Comparison of ENCODE assay signal across 8 mouse cellular contexts in genomic region chr15:91572421-91573069, GRCm38 (mm10). TPM values are rescaled to one million over a fixed set of nuclear protein-coding genes. Genes with fewer than 3 reads are reported as not detected.
DNase-seq lines count a peak whose midpoint lies in the region; ATAC-seq and TF ChIP-seq lines count a peak whose summit lies in the region.

No protein-coding gene starts in this region.

- no peaks in the 10 kb centered on the region for H3K4me1 ChIP-seq in intestine, postnatal 0 days (replicated peaks; ENCODE audit: control insufficient read depth, insufficient read depth, low read length)

- peak overlapping the region; percentile 99 for H3K4me2 ChIP-seq in intestine, postnatal 0 days (replicated peaks; ENCODE audit: low read depth)

- H3K27me3 ChIP-seq in intestine, postnatal 0 days (replicated peaks; ENCODE audit: control insufficient read depth, insufficient read depth, low read length) = no peaks in the 10 kb centered on the region

- DNase-seq in right cerebral cortex, postnatal 4 days = peak; percentile 51
- no peak for DNase-seq in right cerebral cortex, adult 18-20 months
- peak; percentile 62 to 70 for DNase-seq in cerebellum, postnatal 14 days
- DNase-seq in heart, adult 11 months = peak; percentile 89
- DNase-seq in lung, postnatal 14 days = peak; percentile 40
- peak; percentile 14 to 35 for DNase-seq in spleen, postnatal 10 days (ENCODE audit: low spot score in 2 of 2)
- no peak for DNase-seq in layer of hippocampus, adult 9-11 months

- H3K27ac ChIP-seq in intestine, postnatal 0 days (ENCODE audit: low read depth, low read length) = peak overlapping the region; percentile 63; the same call in 1 of the 2 replicates

- H3K9me3 ChIP-seq in intestine, postnatal 0 days (ENCODE audit: control insufficient read depth) = no peaks in the 10 kb centered on the region

- peak overlapping the region; percentile 62 for H3K9ac ChIP-seq in intestine, postnatal 0 days (ENCODE audit: low read depth, low read length)

- no peaks in the 10 kb centered on the region for H3K36me3 ChIP-seq in intestine, postnatal 0 days (ENCODE audit: control insufficient read depth, insufficient read depth)

- no peak for TF ChIP-seq CTCF in intestine, postnatal 0 days (IDR thresholded peaks at IDR 0.05; ENCODE audit: low read depth)

- WGBS in intestine, postnatal 0 days = under 1% methylated on average over 77 of the region's 91 CpGs

- H3K4me3 ChIP-seq in intestine, postnatal 0 days (ENCODE audit: low read depth, low read length) = peak overlapping the region; percentile 78

- ATAC-seq in intestine, postnatal 0 days = peak; percentile 80

RNA-seq across cellular contexts. Expression of gene Slc2a13, which starts 0.5 kb away (rescaled TPM):
- polyA plus RNA-seq in intestine, postnatal 0 days (2015; fragmentation: Nextera tagmentation; extraction: Ambion mirVana) = 0.61 and 0.76 TPM in 2 replicates

Comparison
In these comparisons a context has a peak if more than half of its experiments do, and no peak if none do; other contexts are left out.
1. DNase-seq: peak in right cerebral cortex, postnatal 4 days (single experiment), cerebellum, postnatal 14 days (2 of 2), heart, adult 11 months (single experiment), lung, postnatal 14 days (single experiment) and spleen, postnatal 10 days (2 of 2); none in right cerebral cortex, adult 18-20 months (single experiment) and layer of hippocampus, adult 9-11 months (single experiment).